8 mouse cellular contexts compared by ENCODE assay signal in genomic region chr9:114025846-114026245, GRCm38 (mm10). TPM values are rescaled to one million over a fixed set of nuclear protein-coding genes. Genes with fewer than 3 reads are reported as not detected.
DNase-seq lines count a peak whose midpoint lies in the region; ATAC-seq and TF ChIP-seq lines count a peak whose summit lies in the region.

No protein-coding gene starts in this region.

- no peaks in the 10 kb centered on the region for H3K27me3 ChIP-seq in heart, embryonic 11.5 days (ENCODE audit: control insufficient read depth, insufficient read depth, low read length)
- no peaks in the 10 kb centered on the region for H3K27me3 ChIP-seq in forebrain, embryonic 13.5 days
- peaks cover 28% of the 10 kb centered on the region for H3K27me3 ChIP-seq in liver, embryonic 15.5 days

- no peaks in the 10 kb centered on the region for H3K4me1 ChIP-seq in heart, embryonic 11.5 days (ENCODE audit: control insufficient read depth, insufficient read depth, low read length)
- H3K4me1 ChIP-seq in ES-E14 (ENCODE audit: control insufficient read depth in 2 of 2, insufficient read depth in 2 of 2, low read length in 2 of 2, poor library complexity in 1 of 2), result peaks cover 0 to 2% of the 10 kb centered on the region in 2 experiments; a peak in 1 of 4 replicates
- H3K4me1 ChIP-seq in forebrain, embryonic 13.5 days, result peaks cover 11% of the 10 kb centered on the region
- H3K4me1 ChIP-seq in liver, embryonic 15.5 days (replicated peaks), result peaks cover 11% of the 10 kb centered on the region

- no peak for ATAC-seq in heart, embryonic 11.5 days (replicated peaks; ENCODE audit: insufficient number of reproducible peaks, low FRiP score, low TSS enrichment)
- ATAC-seq in forebrain, embryonic 13.5 days, result no peak; the same call in 1 of the 2 replicates
- ATAC-seq in liver, embryonic 15.5 days (ENCODE audit: insufficient read depth), result no peak

- in situ Hi-C loops in ES-E14 (cut with MboI; ENCODE audit: low sequenced_read_pairs in 2 of 2, unreplicated experiment in 2 of 2), result no loop called here

- H3K27ac ChIP-seq in heart, embryonic 11.5 days (ENCODE audit: low read depth, low read length), result no peak overlapping the region
- H3K27ac ChIP-seq in ES-E14 (ENCODE audit: insufficient read depth, low read depth, low read length, poor library complexity, severe bottlenecking), result no peak overlapping the region
- no peak overlapping the region for H3K27ac ChIP-seq in forebrain, embryonic 13.5 days
- no peak overlapping the region for H3K27ac ChIP-seq in liver, embryonic 15.5 days (replicated peaks)

- DNase-seq in heart, adult 9 months (ENCODE audit: low spot score in 2 of 2), result no peak
- no peak for DNase-seq in ES-E14 (ENCODE audit: low read depth, low spot score)
- DNase-seq in thymus, adult 18-20 months, result no peak
- DNase-seq in adrenal gland, postnatal 10 days, result no peak
- no peak for DNase-seq in urinary bladder, postnatal 36 days (ENCODE audit: low spot score in 2 of 2)

- peak overlapping the region; percentile 90 for H3K4me2 ChIP-seq in heart, embryonic 11.5 days
- peak overlapping the region; percentile 75 for H3K4me2 ChIP-seq in forebrain, embryonic 13.5 days
- H3K4me2 ChIP-seq in liver, embryonic 15.5 days, result peak overlapping the region; percentile 89

- no peaks in the 10 kb centered on the region for H3K36me3 ChIP-seq in heart, embryonic 11.5 days (ENCODE audit: control insufficient read depth, insufficient read depth, low read length)
- no peaks in the 10 kb centered on the region for H3K36me3 ChIP-seq in ES-E14 (ENCODE audit: control insufficient read depth, insufficient read depth, low read length, poor library complexity, severe bottlenecking)
- H3K36me3 ChIP-seq in forebrain, embryonic 13.5 days (ENCODE audit: poor library complexity, severe bottlenecking), result no peaks in the 10 kb centered on the region
- no peaks in the 10 kb centered on the region for H3K36me3 ChIP-seq in liver, embryonic 15.5 days (replicated peaks)

- H3K9me3 ChIP-seq in heart, embryonic 11.5 days (replicated peaks; ENCODE audit: control insufficient read depth, low read length), result no peaks in the 10 kb centered on the region
- H3K9me3 ChIP-seq in ES-E14 (ENCODE audit: control insufficient read depth, insufficient read depth, low read depth, low read length), result no peaks in the 10 kb centered on the region
- no peaks in the 10 kb centered on the region for H3K9me3 ChIP-seq in forebrain, embryonic 13.5 days (replicated peaks)
- H3K9me3 ChIP-seq in liver, embryonic 15.5 days (replicated peaks), result no peaks in the 10 kb centered on the region

- peak overlapping the region; percentile 71 for H3K9ac ChIP-seq in heart, embryonic 11.5 days (ENCODE audit: low read depth, low read length)
- H3K9ac ChIP-seq in ES-E14 (ENCODE audit: insufficient read depth, low read depth, low read length, poor library complexity, severe bottlenecking), result no peak overlapping the region; the same call in 1 of the 2 replicates
- H3K9ac ChIP-seq in forebrain, embryonic 13.5 days, result peak overlapping the region; percentile 75
- H3K9ac ChIP-seq in liver, embryonic 15.5 days, result no peak overlapping the region

- peak overlapping the region; percentile 58 for H3K4me3 ChIP-seq in heart, embryonic 11.5 days (ENCODE audit: low read depth, low read length)
- H3K4me3 ChIP-seq in ES-E14 (ENCODE audit: insufficient read depth in 1 of 2, low read depth in 1 of 2, low read length in 2 of 2, poor library complexity in 1 of 2, severe bottlenecking in 1 of 2), result peak overlapping the region; percentile 68 to 90
- H3K4me3 ChIP-seq in forebrain, embryonic 13.5 days, result peak overlapping the region; percentile 72
- H3K4me3 ChIP-seq in liver, embryonic 15.5 days (replicated peaks), result peak overlapping the region; percentile 61

- 20% methylated on average over 8 of the region's 8 CpGs for WGBS in heart, embryonic 11.5 days (ENCODE audit: insufficient replicate concordance)
- WGBS in forebrain, embryonic 13.5 days, result 12% methylated on average over 8 of the region's 8 CpGs
- 13% methylated on average over 8 of the region's 8 CpGs for WGBS in liver, embryonic 15.5 days (ENCODE audit: insufficient replicate concordance)

TF ChIP-seq in ES-E14, 5 proteins besides CTCF, POLR2A, EP300 and RAD21:
- TF ChIP-seq ZC3H11A (IDR thresholded peaks at IDR 0.05; ENCODE audit: borderline replicate concordance, low read depth, low read length) (no peak), ZNF384 (IDR thresholded peaks at IDR 0.05; ENCODE audit: low read depth, low read length) (no peak), MAFK (IDR thresholded peaks at IDR 0.05; ENCODE audit: insufficient read depth, low read depth, low read length) (no peak), CHD2 (IDR thresholded peaks at IDR 0.05; ENCODE audit: low read depth, low read length) (no peak), HCFC1 (IDR thresholded peaks at IDR 0.05; ENCODE audit: borderline replicate concordance, insufficient read depth, low read length) (no peak)
TF ChIP-seq in ES-E14: peak in this region for 0.

RNA-seq across cellular contexts. Expression of gene Fbxl2, which starts 20.1 kb away (rescaled TPM):
- polyA plus RNA-seq in heart, embryonic 11.5 days (2014; fragmentation: Nextera tagmentation; extraction: Ambion mirVana), result 2.3 and 2.6 TPM in 2 replicates
- 4.4 and 6.3 TPM in 2 replicates for total RNA-seq in ES-E14 (2012; rRNA removed)
- polyA plus RNA-seq in forebrain, embryonic 13.5 days (2015; fragmentation: Nextera tagmentation; extraction: Ambion mirVana), result 13.3 and 14.0 TPM in 2 replicates
- 0.59 and 0.82 TPM in 2 replicates for polyA plus RNA-seq in liver, embryonic 15.5 days (2015; fragmentation: Nextera tagmentation; extraction: Ambion mirVana)
- total RNA-seq in adrenal gland, postnatal 10 days (2021), result 1 to 10 TPM; 3.5 to 4.6 TPM

RNA-seq across cellular contexts. Expression of gene Susd5, which starts 31.1 kb away (rescaled TPM):
- polyA plus RNA-seq in heart, embryonic 11.5 days (2014; fragmentation: Nextera tagmentation; extraction: Ambion mirVana), result 0.07 and 0.19 TPM in 2 replicates
- total RNA-seq in ES-E14 (2012; rRNA removed), result 0.98 and 3.1 TPM in 2 replicates
- polyA plus RNA-seq in forebrain, embryonic 13.5 days (2015; fragmentation: Nextera tagmentation; extraction: Ambion mirVana), result 0.18 TPM in 1 of 2 replicates, not detected in the other
- 0.05 TPM in 1 of 2 replicates, not detected in the other for polyA plus RNA-seq in liver, embryonic 15.5 days (2015; fragmentation: Nextera tagmentation; extraction: Ambion mirVana)
- total RNA-seq in adrenal gland, postnatal 10 days (2021), result 1 to 10 TPM; 1.3 to 1.8 TPM

Comparison
In these comparisons a context has a peak if more than half of its experiments do, and no peak if none do; other contexts are left out.
1. H3K9ac ChIP-seq: peak in heart, embryonic 11.5 days (single experiment) and forebrain, embryonic 13.5 days (single experiment); none in ES-E14 (single experiment) and liver, embryonic 15.5 days (single experiment).
2. Peak in every context shown above with its lines, with median percentiles within 50 percentile points of each other: H3K4me2 ChIP-seq and H3K4me3 ChIP-seq.